Mouse (Mus musculus): ENCODE results near the gene Chrna9. TPM values are rescaled to one million over a fixed set of nuclear protein-coding genes. Genes with fewer than 3 reads are reported as not detected.

Chrna9 gene
- total RNA-seq, 2 experiments from 2014 or later, result not detected

DNA sequence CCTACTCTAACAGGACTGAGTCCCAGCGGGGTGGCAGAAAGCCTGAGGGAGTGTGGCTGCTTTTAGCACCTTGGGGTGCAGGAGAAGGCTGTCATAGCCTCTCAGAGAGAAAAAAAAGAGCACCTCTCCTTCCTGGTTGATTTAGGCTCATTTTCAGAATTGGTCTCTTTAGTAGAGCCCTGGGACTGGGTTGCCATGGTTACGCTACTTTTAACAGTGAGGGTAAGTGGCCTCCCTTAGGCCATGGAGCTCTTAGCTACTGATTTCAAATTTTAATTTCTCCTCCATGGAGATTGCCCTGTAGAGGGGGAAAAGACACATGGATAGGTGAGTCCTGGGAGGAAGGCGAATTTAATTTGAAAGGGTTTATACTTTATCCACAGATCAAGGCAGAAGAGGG is 16.1 kb upstream of the Chrna9 start:
- no peak for ATAC-seq (replicated peaks; ENCODE audit: poor library complexity)

DNA sequence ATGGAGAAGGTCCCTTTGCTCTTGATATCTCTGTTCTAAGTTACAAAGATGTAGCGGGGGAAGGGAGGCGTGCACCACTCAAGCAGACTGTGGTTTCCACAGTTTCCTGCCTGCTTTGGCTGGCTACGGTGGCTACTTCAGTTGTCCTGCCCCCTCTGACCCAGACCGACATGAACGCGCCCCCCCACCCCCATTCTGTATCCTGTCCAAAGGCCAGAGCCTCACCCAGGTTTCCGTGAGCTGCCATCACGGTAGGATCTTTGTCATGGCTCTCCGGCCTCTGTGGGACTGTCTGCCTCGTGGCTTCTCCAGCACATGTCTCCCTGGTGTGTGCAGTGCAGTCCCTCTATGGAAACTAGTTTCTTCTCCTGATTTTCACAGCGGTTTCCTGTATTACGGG is 15.4 kb upstream of the Chrna9 start:
- ATAC-seq (replicated peaks; ENCODE audit: poor library complexity), result peak; percentile 71

DNA sequence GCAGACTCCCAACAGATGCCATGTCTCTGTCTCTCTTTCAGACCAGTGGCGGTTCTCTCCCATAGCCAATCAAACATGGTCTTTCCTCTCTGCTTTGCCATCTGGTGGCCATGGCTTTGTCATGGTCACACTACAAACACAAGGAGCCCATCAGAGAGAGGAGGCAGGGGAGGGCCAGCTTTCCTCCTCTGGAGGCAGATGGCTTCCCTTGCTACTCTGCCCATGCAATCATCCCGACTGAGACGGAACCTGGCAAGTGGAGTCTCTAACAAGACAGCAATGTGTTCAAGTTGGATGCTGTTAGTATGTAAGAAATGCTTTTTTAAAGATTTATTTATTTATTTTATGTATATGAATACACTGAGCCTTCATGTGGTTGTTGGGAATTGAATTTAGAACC is 14.8 kb upstream of the Chrna9 start:
- ATAC-seq (replicated peaks; ENCODE audit: poor library complexity), result 0 out of 2 replicates have a peak, but pooled peaks have one; percentile 15

DNA sequence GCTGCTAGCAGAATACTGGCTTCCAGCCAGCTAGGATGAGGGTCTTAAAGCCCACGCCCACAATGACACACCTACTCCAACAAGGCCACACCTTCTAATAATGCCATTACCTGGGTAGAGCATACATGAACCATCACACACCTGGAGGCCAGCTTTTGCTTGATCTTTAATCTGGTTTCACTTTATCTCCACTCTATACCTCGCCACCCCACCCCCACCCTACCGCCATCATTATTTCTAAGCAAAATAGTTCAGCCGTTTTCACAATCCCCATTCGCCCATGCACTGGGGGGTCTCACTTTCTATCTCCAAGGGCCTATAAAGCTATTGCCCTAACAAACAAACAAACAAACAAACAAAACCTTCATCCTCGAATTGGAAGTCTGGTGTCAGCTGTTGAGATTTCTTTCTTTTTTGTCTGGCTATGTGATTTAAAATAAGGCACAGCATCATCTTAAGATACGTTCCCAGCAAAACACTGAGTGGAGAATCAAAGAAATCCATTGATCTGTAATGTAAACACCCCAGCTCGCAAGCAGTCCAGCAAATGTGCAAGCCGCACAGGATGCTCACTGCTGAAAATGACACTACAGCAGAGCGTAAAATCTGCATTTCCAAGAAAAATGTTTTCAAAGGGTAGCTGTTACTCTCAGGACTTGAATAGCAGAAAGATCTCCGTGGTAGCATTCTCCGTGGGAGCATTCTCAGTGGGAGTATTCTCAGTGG is 13.9 kb upstream of the Chrna9 start:
- no peak for ATAC-seq (replicated peaks; ENCODE audit: poor library complexity)

DNA sequence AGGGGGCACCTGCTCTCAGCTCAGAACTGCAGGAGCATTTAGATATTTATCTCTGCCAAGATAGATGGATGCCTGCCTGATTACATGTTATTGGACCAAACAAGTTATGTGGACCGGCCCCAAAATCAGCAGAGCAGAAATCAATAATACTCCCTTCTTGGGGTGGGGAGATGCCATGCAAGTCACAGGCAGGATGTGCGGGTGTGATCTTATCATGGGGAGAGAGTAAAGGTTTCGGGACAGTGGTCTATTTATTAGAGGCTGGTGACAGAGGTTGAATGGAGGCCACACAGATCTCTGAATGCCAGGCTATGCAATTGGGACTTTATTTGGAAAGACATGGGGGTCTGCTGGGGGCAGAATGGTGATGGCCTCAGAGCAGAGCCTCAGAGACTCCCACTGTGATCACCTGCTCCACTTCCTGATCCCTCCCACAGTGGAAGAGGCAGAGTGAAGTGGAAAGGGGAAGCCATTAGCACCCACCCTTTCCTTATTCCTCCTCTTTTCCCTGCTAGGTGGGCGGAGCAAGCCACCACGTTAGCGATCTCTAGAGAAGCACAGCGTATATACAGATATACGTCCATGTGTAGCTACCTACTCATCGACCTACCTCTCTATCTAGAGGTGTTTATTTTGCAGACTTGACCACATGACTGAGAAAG is 13.1 kb upstream of the Chrna9 start:
- peak; percentile 58 for ATAC-seq (replicated peaks; ENCODE audit: poor library complexity)

DNA sequence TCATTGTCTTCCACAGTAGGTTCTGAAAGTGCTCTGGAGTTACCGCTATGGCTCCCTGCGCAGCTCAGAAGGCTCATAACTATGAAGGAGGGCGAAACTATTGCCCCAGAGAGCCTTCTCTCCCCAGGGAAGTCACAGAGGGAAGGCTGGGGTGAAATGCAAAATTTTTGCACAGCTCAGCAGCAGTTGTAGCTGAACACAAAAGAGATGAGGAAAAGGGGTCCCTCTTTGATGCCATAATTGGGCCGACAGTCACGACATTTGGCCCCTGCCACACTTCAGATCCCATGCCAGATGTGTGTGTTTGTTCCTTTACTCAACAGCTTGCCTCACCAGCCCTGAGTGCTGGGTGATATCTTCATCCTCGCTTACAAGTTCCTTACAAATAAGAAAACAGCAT is 8.1 kb upstream of the Chrna9 start:
- no peak for ATAC-seq (replicated peaks; ENCODE audit: poor library complexity)

DNA sequence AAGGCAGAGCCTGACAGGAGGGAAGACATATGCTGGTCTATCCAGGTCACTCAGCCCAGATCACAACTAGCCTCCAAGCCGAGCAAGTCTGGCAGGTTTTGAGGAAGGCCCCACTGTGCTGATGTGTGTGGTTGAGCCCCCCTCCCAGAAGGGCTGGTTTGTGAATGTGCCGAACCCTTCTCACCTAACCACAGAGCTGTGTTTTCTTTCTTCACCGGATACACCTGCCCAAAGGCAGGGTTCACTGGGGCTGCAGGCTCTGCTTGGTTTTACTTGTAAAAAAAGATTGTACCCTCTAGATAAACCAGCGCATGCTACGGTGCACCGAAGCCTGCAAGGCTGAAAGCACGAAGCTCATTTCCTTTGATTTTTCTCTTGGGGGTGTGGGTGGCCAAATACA is 5.6 kb upstream of the Chrna9 start:
- ATAC-seq (replicated peaks; ENCODE audit: poor library complexity), result peak; percentile 88

DNA sequence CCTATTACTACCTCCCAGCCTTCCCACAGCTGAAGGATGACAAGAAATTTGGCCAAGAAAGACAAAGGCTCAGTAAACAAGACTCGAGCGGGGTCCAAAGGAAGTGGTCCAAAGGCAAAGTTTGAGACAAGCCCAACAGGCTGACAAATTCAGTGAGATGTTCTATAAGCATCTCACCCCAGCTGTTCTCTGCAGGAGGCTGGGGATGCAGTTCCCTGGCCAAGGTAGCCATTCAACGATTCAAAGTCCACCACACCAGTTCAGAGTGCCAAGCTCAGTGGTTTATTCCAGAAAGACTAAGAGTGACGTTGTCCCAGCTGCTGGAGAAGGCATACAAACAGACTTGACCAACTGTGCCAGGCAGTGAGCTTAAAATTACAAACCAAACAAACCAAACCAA is 4.5 kb upstream of the Chrna9 start:
- no peak for ATAC-seq (replicated peaks; ENCODE audit: poor library complexity)

DNA sequence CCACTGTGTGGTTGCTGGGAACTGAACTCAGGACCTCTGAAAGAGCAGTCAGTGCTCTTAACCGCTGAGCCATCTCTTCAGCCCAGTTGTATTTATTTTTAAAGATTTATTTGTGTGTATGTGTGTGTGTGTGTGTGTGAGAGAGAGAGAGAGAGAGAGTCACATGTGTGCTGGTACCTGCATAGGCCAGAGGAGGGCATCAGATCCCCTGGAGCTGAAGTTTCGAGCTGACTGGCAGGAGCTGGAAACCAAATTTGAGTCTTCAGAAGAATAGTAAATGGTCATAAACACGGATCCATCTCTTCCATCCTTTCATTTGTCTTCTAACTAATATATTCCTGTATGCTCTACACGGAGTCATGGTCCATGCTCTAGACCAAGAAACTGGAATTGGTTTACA is 1.5 kb upstream of the Chrna9 start:
- no peak for ATAC-seq (replicated peaks; ENCODE audit: poor library complexity)

DNA sequence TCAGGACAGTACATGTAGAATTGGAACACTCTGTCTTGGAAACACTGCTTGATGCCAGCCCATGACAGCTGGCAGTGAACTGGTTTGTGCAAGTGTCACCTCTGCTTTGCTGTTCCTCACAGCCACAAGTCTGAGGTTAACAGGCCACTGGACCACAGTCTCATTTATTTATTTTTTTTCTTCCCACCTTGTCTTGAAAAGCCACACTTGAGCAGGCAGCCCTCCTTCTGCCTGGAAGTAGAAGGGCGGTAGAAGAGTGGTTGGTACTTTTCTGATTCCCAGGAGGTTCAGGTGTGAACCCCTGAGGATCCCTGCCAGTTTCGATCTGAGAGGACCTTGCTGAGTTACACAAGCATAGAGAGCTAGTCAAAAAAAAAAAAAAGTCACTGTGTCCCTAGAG is 957 bp upstream of the Chrna9 start:
- ATAC-seq (replicated peaks; ENCODE audit: poor library complexity), result no peak

DNA sequence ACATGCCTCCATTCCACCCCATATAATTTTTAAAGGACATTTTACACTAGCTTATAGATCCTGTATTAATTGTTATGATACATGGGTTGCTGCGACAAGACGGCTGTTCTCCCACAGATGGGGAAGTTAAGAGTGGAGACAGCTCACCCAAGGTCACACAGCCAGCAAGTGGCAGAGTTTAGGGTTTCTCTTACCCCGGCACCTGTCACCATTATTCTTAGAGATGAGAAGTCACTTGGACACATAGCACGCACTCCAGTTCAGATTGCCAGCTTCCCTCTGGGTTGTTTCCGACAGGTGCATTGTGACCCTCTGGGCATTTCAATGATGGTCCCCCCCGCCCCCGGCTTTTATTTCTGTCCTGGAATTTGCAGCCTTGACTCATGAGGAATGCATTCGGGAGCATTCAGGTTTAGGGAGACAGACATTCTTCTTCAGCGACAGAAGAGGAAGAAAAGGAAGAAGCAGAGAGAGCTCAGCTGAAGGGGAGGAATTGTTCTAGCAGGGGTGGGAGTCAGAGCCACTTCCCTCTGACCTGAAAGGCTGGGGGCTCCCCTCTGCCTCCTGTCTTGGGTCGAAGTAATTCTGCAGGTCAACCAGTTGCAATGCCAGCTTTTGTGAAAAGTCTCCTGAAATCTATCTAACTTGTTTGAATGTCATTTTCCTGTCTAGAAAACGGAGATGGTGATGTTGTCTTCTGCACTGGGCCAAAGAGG is 2.4 kb downstream of the Chrna9 start:
- ATAC-seq (replicated peaks; ENCODE audit: poor library complexity), result 0 out of 2 replicates have a peak, but pooled peaks have one; percentile 24

DNA sequence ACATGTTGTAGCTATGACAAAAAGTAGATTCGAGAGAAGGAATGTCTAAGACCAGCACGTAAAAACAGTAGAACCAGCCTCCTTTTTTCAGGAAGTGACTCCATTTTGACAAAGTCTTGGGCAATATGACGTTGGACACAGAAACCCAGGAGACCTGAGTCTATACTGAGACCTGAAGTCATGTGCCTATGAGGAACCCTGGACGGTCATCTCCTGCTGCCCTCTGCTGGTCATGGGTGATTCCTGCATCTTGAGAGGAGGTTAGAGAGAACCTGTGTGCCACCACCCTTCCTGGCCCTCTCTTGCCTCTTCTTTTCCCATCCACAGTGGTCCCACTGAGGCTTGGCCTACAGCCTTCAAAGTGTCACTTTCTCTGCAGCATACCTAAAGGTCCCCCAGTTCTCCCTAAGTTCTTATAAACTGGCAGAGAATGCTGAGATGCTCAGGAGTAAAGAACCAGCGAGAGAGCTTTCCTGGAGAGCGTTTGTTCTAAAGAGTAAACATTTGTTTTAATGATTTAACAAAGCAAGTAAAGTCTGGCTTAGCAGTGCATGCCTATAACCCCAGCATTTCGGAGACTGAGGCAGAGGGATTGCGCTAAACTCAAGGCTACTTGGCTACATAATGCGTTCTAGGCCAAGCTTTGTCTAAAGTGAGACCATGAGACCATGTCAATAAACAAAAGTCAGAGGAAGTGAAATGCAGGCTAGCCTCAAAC is 3.4 kb downstream of the Chrna9 start:
- peak; percentile 99 for ATAC-seq (replicated peaks; ENCODE audit: poor library complexity)

DNA sequence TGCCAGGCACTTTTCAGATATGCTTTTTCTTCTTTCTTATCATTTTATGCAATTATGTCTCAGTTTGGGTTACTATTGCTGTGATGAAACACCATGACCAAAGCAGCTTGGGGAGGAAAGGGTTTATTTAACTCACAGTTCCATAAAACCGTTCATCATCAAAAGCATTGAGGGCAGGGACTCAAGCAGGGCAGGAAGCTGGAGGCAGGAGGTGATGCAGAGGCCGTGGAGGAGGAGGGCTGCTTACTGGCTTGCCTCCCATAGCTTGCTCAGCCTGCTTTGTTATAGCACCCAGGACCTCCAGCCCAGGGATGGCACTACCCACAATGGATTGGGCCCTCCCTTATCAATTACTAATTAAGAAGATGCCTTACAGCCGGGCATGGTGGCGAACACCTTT is 6.4 kb downstream of the Chrna9 start:
- ATAC-seq (replicated peaks; ENCODE audit: poor library complexity), result no peak

DNA sequence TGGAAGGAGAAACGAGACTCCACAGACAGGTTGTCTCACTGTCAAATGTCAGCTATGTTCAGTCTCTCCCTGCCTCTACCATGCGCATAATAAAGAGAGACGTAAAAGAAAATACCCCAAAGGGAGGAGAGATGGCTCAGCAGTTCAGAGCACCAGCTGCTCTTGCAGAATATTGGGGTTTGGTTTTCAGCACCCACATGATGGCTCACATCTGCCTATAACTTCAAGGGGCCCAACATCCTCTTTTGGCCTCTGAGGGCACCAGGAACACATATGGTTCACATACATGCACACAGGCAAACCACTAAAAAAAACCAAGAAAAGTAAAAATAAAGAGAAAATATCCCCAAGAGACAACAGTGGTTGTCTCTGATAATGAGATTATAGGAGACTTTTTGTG is 15.1 kb downstream of the Chrna9 start:
- ATAC-seq (replicated peaks; ENCODE audit: poor library complexity), result no peak

DNA sequence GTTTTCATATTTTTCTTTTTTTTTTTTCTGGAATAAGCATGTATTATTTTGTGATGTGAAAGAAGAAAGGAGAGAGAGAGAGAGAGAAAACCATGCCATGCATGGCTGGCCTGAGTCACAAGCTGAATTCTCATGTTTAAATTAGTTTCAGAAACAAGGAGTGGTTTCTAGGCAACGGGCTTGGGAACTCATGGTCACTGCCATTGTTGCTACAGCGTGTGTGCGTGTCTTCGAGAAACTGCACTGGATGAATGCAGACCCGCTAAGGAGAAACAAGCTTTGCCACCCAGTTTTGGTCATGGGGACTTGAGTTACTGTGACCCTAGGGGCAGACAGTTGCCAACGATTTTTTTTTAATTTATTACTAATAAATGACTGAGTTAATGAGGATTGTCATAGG is 15.5 kb downstream of the Chrna9 start:
- ATAC-seq (replicated peaks; ENCODE audit: poor library complexity), result no peak

DNA sequence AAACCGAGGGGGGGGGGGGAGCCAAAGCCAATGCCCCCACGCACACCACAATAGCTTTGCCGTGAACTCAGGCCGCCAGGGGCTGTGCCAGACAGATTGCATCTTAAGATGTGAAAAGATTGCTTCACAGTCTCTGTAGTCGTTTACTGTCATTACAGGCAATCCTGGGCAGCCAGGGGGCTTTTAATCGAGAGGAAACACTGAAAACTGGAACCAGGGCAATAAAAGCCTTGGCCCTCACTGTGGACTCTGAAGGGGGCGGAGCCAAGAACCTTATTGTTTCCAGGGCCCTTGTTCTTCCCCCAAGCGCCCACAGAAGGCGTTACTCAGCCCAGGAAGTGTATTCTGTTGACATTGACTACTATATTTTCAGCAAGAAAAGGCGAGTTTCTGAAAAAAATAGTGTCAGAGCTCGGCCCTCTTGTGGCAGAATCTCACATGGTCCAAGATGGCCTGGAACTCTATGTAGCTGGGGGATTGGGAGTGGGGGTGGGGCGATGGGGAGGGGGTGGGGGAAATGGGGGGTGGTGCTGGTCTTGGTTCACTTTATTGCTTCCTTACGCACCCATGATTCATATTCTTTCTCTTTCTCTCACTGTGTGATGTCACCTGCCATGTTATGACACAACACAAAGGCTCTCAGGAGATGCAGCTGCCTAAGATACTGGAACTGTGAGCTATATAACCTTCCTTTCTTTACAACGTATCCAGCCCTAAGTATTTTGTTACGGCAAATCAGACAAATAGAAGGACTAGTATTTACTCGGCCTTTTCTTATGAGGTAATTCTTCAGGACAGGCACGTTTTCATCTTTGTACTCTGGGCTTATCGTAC is 16.2 kb downstream of the Chrna9 start:
- peak; percentile 49 for ATAC-seq (replicated peaks; ENCODE audit: poor library complexity)

DNA sequence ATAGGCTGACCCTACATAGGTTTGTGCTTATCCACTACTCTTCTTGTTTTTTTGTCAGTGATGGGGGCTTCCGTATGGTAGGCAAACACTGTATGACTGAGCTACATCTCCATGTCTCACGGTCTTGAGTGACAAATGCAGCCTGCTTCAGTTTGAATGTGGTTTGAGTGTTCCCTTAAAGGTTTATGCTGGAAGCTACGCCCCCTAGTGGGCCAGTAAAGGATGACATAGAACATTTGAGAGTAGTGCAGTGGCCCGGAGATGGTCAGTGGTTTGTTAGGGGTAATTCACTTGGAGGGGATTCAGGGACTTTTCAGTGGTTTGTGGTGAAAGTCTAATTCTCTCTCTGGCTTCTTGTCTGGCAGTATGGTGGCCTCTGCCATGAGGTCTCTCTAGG is 16.8 kb downstream of the Chrna9 start:
- peak; percentile 30; the same call in 1 of the 2 replicates for ATAC-seq (replicated peaks; ENCODE audit: poor library complexity)

DNA sequence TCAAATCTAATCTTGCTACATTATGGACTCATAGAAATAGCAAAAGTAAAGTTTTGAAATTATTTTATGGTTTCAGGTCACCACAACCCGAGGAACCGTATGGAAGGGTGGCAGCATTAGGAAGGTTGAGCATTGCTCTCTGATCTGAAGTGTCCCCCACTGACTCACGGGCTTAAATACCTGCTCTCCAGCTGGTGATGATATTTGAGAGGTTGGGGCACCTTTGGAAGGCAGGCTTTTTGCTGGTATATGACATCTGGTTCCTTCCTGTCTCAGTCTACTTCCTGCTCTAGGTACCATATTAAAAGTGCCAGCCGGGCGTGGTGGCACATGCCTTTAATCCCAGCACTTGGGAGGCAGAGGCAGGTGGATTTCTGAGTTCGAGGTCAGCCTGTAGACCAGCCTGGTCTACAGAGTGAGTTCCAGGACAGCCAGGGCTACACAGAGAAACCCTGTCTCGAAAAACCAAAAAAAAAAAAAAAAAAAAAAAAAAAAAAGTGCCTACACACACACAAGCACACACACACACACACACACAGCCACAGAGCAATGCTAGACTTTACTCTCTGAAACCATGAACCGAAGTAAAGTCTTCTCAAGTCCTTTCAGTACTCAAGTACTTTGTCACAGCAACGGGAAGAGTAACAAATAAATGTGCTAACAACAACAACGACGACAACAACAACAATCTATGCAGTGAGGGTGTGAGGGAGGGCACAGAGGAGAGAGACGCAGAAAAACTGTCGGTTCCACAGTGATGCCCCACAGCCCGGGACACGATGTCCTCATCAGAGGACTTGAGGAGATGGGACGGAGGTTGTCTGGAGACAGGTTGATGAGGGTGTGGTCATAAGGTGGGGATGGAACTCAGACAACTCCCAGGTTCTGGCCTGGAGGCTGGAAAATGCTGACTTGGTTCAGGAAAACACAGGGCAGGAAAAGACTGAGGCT is 19.7 kb downstream of the Chrna9 start:
- no peak for ATAC-seq (replicated peaks; ENCODE audit: poor library complexity)
